Mouse (Mus musculus): ENCODE measurements around the gene Zfp53. TPM values are rescaled to one million over a fixed set of nuclear protein-coding genes. Genes with fewer than 3 reads are reported as not detected.

Zfp53 gene
- polyA plus RNA-seq, 1 experiment from 2014 or later: 14.5 TPM

DNA sequence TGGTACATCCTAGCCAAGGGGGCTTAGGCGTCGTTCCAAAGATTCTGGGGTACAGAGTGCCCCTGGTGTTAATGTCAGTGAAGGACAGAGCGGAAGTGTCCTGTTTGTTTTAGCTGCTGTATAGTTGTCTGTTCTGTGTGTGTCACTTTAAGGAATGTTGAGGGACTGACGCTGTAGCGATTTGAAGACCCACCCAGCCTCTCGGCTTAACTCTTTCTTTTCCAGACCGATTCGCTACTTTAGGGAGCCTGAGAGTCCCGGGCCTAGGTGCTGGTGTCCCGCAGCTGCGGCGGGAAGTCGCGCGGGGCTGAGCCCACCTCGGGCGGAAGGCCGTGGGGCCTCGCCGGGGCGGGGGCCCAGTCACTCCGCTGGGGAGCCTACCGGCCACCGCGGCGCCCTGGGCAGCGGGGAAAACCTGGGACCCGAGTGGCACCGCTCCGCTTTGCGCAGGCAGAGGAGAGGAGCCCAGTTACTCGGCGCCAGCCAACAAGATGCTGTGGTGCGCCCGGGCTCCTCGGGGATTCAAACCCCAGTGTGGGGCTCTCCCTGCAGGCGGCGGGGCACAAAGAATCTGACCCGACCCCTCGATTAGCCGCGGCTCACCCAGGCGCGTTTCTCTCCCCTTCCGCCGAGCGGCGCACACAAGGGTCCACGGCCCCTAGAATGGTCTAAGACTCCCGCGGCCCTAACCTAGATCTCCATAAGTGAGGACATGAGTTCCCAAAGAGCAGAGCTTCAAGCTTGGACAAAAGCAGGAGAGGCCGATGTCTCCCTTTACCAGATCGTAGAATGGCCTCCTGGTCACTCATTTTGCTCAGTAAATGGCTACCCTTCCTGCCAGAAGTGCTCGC lies 43.5 kb downstream of the Zfp53 start:
- Histone ChIP-seq H3K4me2 (replicated peaks) (peak overlapping the region; percentile 79), H3K36me3 (no peaks in the 10 kb centered on the region), H3K4me1 (replicated peaks) (peaks cover 7% of the 10 kb centered on the region), H3K9ac (peak overlapping the region; percentile 98), H3K4me3 (replicated peaks) (peak overlapping the region; percentile 84), H3K27me3 (replicated peaks) (no peaks in the 10 kb centered on the region), H3K9me3 (no peaks in the 10 kb centered on the region), H3K27ac (peak overlapping the region; percentile 98)
- ATAC-seq: peak; percentile 84
- under 1% methylated on average over 54 of the region's 54 CpGs for WGBS

DNA sequence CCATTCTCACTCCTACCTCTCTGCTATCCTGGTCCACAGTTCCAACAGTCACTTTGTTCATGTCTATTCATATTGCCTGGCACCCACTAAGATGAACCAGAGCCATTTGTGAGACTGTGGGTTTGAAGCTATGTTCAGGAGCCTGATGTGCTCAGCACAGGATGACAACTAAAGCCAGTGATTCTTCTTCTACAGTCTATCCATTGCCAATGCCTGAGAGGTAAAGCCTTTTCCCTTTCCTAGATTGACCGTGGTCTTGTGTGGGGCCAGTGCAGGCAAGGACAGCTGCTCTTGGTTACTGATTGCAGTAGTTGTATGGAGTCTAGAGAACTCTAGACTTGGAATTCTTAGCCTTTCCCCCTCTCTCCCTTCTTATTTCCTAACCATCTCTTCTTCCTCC lies 45.2 kb downstream of the Zfp53 start:
- H3K27me3 ChIP-seq (replicated peaks): no peaks in the 10 kb centered on the region
- peaks cover 7% of the 10 kb centered on the region for H3K4me1 ChIP-seq (replicated peaks)
- H3K36me3 ChIP-seq: no peaks in the 10 kb centered on the region
- H3K9ac ChIP-seq: no peak overlapping the region
- WGBS: 88% methylated on average over 1 of the region's 1 CpGs
- no peak overlapping the region for H3K27ac ChIP-seq
- no peak for ATAC-seq
- H3K4me2 ChIP-seq (replicated peaks): no peak overlapping the region
- no peak overlapping the region for H3K4me3 ChIP-seq (replicated peaks)
- no peaks in the 10 kb centered on the region for H3K9me3 ChIP-seq

- H3K36me3 ChIP-seq: no peaks in the 10 kb centered on the region
- no peak overlapping the region for H3K27ac ChIP-seq
- no peak overlapping the region for H3K4me3 ChIP-seq (replicated peaks)
- H3K9me3 ChIP-seq: no peaks in the 10 kb centered on the region
- H3K4me2 ChIP-seq (replicated peaks): peak overlapping the region; percentile 82
- H3K4me1 ChIP-seq (replicated peaks): peaks cover 7% of the 10 kb centered on the region
- no peaks in the 10 kb centered on the region for H3K27me3 ChIP-seq (replicated peaks)
- ATAC-seq: peak; percentile 37
- H3K9ac ChIP-seq: no peak overlapping the region
- 16% methylated on average over 4 of the region's 4 CpGs for WGBS
Observed at GRCm38 (mm10) chr17:21534460-21535095, 45.8 kb downstream of the Zfp53 start.

- Histone ChIP-seq H3K27me3 (replicated peaks) (no peaks in the 10 kb centered on the region), H3K9ac (peak within 1 kb of the TSS; percentile 47), H3K4me3 (replicated peaks) (peak within 1 kb of the TSS; percentile 51), H3K4me2 (replicated peaks) (peak within 1 kb of the TSS; percentile 82), H3K27ac (peak within 1 kb of the TSS; percentile 70), H3K36me3 (no peaks in the 10 kb centered on the region), H3K9me3 (no peaks in the 10 kb centered on the region), H3K4me1 (replicated peaks) (peaks cover 7% of the 10 kb centered on the region)
- WGBS: 4% methylated on average over 21 of the region's 21 CpGs
- peak; percentile 81 for ATAC-seq
Observed at GRCm38 (mm10) chr17:21535096-21536001, 46.6 kb downstream of the Zfp53 start, which contains the start of gene Zfp52. Gene Zfp52, plus strand, starts transcription at chr17:21535539.

DNA sequence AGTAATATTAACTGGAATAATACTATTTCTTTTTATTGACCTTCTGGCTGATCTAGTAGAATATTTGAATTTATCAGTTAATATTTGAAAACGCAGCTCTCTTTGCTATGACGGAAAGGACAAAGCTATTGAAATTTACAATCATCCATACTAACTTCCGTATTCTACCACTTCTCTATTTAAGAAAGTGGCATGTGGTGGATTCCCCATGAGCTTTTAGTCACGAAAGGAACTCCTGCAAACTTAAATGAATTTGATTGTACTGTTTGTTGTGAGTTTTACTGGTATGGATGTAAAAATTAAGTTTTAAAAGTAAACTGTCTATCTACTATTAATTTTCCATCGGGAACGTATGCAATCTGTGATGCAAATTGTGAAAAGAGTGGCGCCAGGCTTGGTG lies 47.3 kb downstream of the Zfp53 start:
- H3K9ac ChIP-seq: no peak overlapping the region
- no peak for ATAC-seq
- 35% methylated on average over 7 of the region's 7 CpGs for WGBS
- no peaks in the 10 kb centered on the region for H3K9me3 ChIP-seq
- no peak overlapping the region for H3K27ac ChIP-seq
- no peaks in the 10 kb centered on the region for H3K36me3 ChIP-seq
- no peaks in the 10 kb centered on the region for H3K27me3 ChIP-seq (replicated peaks)
- H3K4me2 ChIP-seq (replicated peaks): peak overlapping the region; percentile 82
- peaks cover 7% of the 10 kb centered on the region for H3K4me1 ChIP-seq (replicated peaks)
- peak overlapping the region; percentile 51 for H3K4me3 ChIP-seq (replicated peaks)

- no peaks in the 10 kb centered on the region for H3K9me3 ChIP-seq
- H3K27ac ChIP-seq: no peak overlapping the region
- 59% methylated on average over 2 of the region's 2 CpGs for WGBS
- peaks cover 5% of the 10 kb centered on the region for H3K4me1 ChIP-seq (replicated peaks)
- no peaks in the 10 kb centered on the region for H3K36me3 ChIP-seq
- no peak overlapping the region for H3K4me3 ChIP-seq (replicated peaks)
- no peak overlapping the region for H3K9ac ChIP-seq
- ATAC-seq: no peak
- no peaks in the 10 kb centered on the region for H3K27me3 ChIP-seq (replicated peaks)
- no peak overlapping the region for H3K4me2 ChIP-seq (replicated peaks)
Observed at GRCm38 (mm10) chr17:21536676-21537075, 47.9 kb downstream of the Zfp53 start.

DNA sequence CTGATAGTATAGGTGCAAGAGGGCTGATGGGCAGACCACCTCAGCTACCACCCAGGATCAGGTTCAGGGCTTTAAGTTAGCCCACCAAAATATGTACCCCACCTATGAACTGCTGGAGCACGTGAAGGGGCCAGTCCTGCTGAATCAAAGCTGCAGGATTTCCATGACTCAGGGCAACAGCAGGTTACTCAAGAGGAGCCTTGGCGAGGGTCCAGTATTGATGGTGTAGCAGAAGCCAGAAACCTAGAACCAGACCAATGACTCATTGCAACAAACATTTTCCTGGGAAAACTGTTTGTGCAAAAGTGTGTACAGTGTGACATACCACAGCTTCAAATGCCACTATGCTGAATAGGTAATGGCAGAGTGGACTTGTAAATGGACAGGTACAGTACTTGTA lies 69.0 kb downstream of the Zfp53 start:
- no peaks in the 10 kb centered on the region for H3K27me3 ChIP-seq (replicated peaks)

More for the DNA sequence above, 69.0 kb downstream of the Zfp53 start:
- Histone ChIP-seq H3K9me3 (no peaks in the 10 kb centered on the region), H3K36me3 (0 out of 2 replicates have a peak, but pooled peaks cover 4% of the 10 kb centered on the region), H3K4me1 (replicated peaks) (no peaks in the 10 kb centered on the region), H3K9ac (no peak overlapping the region), H3K27ac (no peak overlapping the region), H3K4me2 (replicated peaks) (no peak overlapping the region), H3K4me3 (replicated peaks) (no peak overlapping the region)
- ATAC-seq: no peak
- WGBS: 85% methylated on average over 2 of the region's 2 CpGs

Other genes starting within 250 kb of the Zfp53 start
- not detected in 2 replicates for gene Vmn1r235, start 232.6 kb upstream of the Zfp53 start, polyA plus RNA-seq (2015; fragmentation: Nextera tagmentation; extraction: Ambion mirVana)
- gene Vmn1r236, start 206.1 kb upstream of the Zfp53 start, polyA plus RNA-seq (2015; fragmentation: Nextera tagmentation; extraction: Ambion mirVana): not detected in 2 replicates
- gene Vmn1r237, start 177.1 kb upstream of the Zfp53 start, polyA plus RNA-seq (2015; fragmentation: Nextera tagmentation; extraction: Ambion mirVana): not detected in 2 replicates
- 2.8 and 2.9 TPM in 2 replicates for gene Zfp677, start 105.2 kb upstream of the Zfp53 start, polyA plus RNA-seq (2015; fragmentation: Nextera tagmentation; extraction: Ambion mirVana)
- gene Zfp54, start 65.8 kb upstream of the Zfp53 start, polyA plus RNA-seq (2015; fragmentation: Nextera tagmentation; extraction: Ambion mirVana): 5.9 and 6.5 TPM in 2 replicates
- 13.1 and 14.4 TPM in 2 replicates for gene Zfp51, start 38.6 kb upstream of the Zfp53 start, polyA plus RNA-seq (2015; fragmentation: Nextera tagmentation; extraction: Ambion mirVana)
- gene Zfp52, start 46.5 kb downstream of the Zfp53 start, polyA plus RNA-seq (2015; fragmentation: Nextera tagmentation; extraction: Ambion mirVana): 4.0 and 4.3 TPM in 2 replicates
- gene Zfp948, start 78.0 kb downstream of the Zfp53 start, polyA plus RNA-seq (2015; fragmentation: Nextera tagmentation; extraction: Ambion mirVana): 17.0 and 17.7 TPM in 2 replicates
- gene Zfp983, start 161.6 kb downstream of the Zfp53 start, polyA plus RNA-seq (2015; fragmentation: Nextera tagmentation; extraction: Ambion mirVana): 3.7 and 4.1 TPM in 2 replicates
- 6.3 and 8.4 TPM in 2 replicates for gene Gm10226, start 202.9 kb downstream of the Zfp53 start, polyA plus RNA-seq (2015; fragmentation: Nextera tagmentation; extraction: Ambion mirVana)
- 7.7 and 8.6 TPM in 2 replicates for gene Zfp760, start 218.7 kb downstream of the Zfp53 start, polyA plus RNA-seq (2015; fragmentation: Nextera tagmentation; extraction: Ambion mirVana)
- gene Zfp229, start 241.8 kb downstream of the Zfp53 start, polyA plus RNA-seq (2015; fragmentation: Nextera tagmentation; extraction: Ambion mirVana): 4.3 and 4.6 TPM in 2 replicates